Mouse (Mus musculus): Measurements from ENCODE around the gene Prune1. TPM values are rescaled to one million over a fixed set of nuclear protein-coding genes. Genes with fewer than 3 reads are reported as not detected.

Gene Prune1
- polyA plus RNA-seq (2012), result 2.8 and 3.0 TPM in 2 replicates

GRCm38 (mm10) chr3:95281216-95282126 lies at the start of gene Prune1, which contains the start of gene Mindy1:
Prune1 (minus strand) TSS chr3:95282076.
Mindy1 (plus strand) TSS chr3:95281345.

DNA sequence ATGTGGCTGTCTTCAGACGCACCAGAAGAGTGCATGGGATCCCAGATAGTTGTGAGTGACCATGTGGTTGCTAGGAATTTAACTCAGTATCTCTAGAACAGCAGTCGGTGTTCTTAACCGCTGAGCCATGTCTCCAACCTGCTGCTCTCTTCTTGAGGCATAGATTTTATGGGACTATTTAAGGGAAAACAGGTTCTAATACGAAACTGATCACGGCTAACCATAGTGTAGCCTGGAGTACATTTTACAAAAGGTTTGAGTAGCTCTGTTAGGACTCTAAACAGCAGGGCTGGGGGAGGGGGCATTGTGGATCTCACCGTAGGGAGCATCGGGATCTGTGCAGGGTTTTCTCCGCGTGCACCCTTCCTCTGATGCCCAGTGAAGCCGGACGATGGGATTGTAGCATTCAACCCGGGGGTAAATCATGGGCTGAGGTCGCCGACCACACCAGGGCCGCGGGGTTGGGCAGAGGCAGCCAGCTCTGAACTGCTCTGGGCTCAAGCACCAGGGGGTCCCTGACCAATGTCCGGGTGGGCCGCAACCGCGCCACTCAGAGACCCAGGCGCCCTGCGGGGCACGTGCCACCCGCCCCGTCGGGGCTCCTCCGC lies 32.7 kb upstream of the Prune1 start, which contains the start of gene Cers2:
Gene Cers2 (plus strand): TSS at position 306 of the 608 bp plus-strand sequence.

DNA sequence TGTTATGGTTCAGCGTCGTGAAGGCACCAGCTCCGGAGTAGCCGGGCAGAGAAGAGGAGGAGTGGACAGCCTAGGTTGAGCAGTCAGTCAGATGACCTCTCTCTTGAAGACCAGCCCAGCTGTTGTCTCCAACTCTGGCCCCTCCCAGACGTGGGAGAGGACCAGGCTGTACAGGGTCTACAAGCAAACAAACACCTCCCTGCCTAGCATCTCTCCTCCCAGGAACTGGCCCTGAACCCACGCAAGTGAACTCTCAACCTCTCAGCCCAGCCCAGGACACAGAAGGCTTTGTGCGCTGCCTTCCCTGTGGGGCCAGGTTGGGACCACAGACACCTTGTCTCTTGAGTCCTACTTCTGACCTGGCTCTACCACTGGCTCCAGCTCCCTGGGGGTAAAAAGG lies 25.2 kb upstream of the Prune1 start, which contains the start of gene Anxa9:
Gene Anxa9 (minus strand): TSS at position 77 of the 400 bp plus-strand sequence.

GRCm38 (mm10) chr3:95250783-95251424 lies 31.0 kb downstream of the Prune1 start, which contains the start of gene Bnipl:
Bnipl (minus strand) TSS chr3:95251193.

GRCm38 (mm10) chr3:95241498-95241897 lies 40.4 kb downstream of the Prune1 start, which contains the start of gene Gm128:
Gm128 (minus strand) TSS chr3:95241598.

DNA sequence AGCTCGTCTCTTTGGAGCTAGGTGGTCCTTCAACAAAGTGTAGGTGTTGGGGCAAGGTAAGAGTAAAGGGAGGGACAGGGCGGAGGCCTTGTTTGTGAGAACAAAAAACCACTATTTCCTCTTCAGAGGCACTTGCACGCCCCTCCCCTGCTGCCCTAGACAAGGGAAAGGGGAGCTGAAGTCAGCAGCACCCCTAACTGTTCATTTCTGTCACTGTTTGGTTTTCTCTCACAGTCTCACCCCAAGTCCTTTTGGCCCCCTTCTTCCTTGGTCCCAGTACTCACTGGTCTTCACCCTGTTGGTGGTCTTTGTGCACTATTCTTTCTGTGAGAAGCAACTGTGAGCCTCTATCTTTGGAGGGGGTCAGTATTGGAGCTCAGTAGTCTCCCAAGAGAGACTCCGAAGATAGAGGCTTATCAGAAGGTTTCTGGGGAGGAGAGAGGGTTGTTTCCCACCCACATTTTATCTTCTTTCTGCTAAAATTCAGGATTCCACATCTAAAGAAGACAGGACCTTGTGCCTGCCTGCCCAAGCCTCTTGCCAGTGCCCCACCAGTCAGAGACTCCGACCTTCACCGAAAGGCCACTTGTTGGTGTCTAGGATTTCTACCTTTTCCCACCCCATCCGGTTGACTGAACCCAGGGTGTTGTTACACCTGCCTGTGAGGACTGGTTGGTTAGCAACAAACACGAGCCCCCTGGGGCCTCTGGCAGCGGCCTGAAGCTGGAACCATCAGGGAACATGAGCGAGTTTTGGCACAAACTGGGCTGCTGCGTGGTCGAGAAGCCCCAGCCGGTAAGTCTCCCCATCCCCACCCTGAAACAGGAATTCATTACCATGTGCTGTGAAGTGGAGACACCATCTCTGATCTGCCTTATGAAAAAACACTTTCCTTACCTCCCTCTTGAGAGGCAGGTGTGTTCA lies 50.3 kb downstream of the Prune1 start, which contains the start of gene Mllt11:
Gene Mllt11 (minus strand): TSS at position 874 of the 924 bp plus-strand sequence.

DNA sequence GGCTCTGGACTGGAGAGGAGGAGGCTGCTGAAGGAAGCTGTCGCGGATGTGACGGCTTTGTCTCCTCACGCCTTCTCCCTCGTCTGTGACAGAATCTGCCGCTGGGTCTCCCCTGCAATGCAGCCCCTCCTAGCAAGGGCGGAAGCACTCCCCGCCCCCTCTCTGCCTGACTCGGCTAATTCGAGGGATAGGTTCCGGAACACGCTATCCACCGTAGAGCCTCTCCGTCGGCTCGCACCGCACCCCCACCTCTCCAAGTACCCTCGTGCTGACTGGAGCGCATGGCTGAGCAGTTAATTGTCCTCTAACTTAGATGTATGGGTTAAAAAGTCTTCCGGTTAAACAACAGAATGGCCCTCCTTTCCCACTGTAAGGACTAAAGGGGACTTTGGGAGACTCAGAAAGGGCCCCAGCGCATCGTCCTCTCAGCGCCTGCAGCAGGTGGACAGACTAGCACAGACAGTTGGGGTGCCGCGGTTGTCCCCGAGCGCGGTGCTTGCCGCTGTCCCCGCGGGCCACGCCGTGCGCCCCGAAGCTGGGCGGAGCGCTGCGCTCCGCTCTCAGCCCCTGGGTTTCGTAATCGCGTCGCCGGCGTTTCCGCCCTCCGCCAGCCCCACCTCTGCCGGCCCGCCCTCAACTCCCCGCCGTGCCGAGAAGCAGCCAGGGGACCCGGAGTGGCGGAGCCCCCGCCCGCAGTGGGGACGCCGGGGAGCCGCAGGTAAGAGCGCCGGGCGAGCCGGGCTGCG lies 53.6 kb downstream of the Prune1 start, which contains the start of gene Cdc42se1:
Gene Cdc42se1 (plus strand): TSS at position 585 of the 746 bp plus-strand sequence.

GRCm38 (mm10) chr3:95217255-95218134 lies 64.4 kb downstream of the Prune1 start, which contains the start of gene Gabpb2:
Gabpb2 (minus strand) TSS chr3:95217916.

Other genes with a start within 250 kb of the Prune1 start
- 95.3 and 114 TPM in 2 replicates for gene Psmd4, start 239.5 kb downstream of the Prune1 start, polyA plus RNA-seq (2012)
- 15.0 and 24.5 TPM in 2 replicates for gene Pip5k1a, start 175.1 kb downstream of the Prune1 start, polyA plus RNA-seq (2012)
- gene Vps72, start 171.1 kb downstream of the Prune1 start, polyA plus RNA-seq (2012), result 224 and 237 TPM in 2 replicates
- gene Tmod4, start 157.6 kb downstream of the Prune1 start, polyA plus RNA-seq (2012), result not detected in 2 replicates
- 6.1 and 9.0 TPM in 2 replicates for gene Scnm1, start 148.1 kb downstream of the Prune1 start, polyA plus RNA-seq (2012)
- gene Lysmd1, start 148.0 kb downstream of the Prune1 start, polyA plus RNA-seq (2012), result 3.8 and 4.7 TPM in 2 replicates
- 10.5 and 16.0 TPM in 2 replicates for gene Tnfaip8l2, start 139.7 kb downstream of the Prune1 start, polyA plus RNA-seq (2012)
- gene Sema6c, start 121.6 kb downstream of the Prune1 start, polyA plus RNA-seq (2012), result 6.5 and 7.1 TPM in 2 replicates
- 2.2 and 2.7 TPM in 2 replicates for gene Gabpb2, start 64.2 kb downstream of the Prune1 start, polyA plus RNA-seq (2012)
- 138 and 173 TPM in 2 replicates for gene Cdc42se1, start 53.3 kb downstream of the Prune1 start, polyA plus RNA-seq (2012)
- gene Mllt11, start 49.9 kb downstream of the Prune1 start, polyA plus RNA-seq (2012), result 3.4 and 4.4 TPM in 2 replicates
- gene Gm128, start 40.5 kb downstream of the Prune1 start, polyA plus RNA-seq (2012), result 3.4 TPM in 2 replicates
- 0.34 TPM in 1 of 2 replicates, not detected in the other for gene Bnipl, start 30.9 kb downstream of the Prune1 start, polyA plus RNA-seq (2012)
- gene Mindy1, start 731 bp downstream of the Prune1 start, polyA plus RNA-seq (2012), result 118 and 120 TPM in 2 replicates
- 2.0 and 2.2 TPM in 2 replicates for gene Anxa9, start 25.1 kb upstream of the Prune1 start, polyA plus RNA-seq (2012)
- gene Cers2, start 32.7 kb upstream of the Prune1 start, polyA plus RNA-seq (2012), result 352 and 417 TPM in 2 replicates
- gene Setdb1, start 75.1 kb upstream of the Prune1 start, polyA plus RNA-seq (2012), result 12.8 and 14.9 TPM in 2 replicates
- not detected in 2 replicates for gene 4930558C23Rik, start 120.8 kb upstream of the Prune1 start, polyA plus RNA-seq (2012)
- gene Arnt, start 152.3 kb upstream of the Prune1 start, polyA plus RNA-seq (2012), result 14.1 and 15.5 TPM in 2 replicates
- gene Ctsk, start 217.2 kb upstream of the Prune1 start, polyA plus RNA-seq (2012), result not detected in 2 replicates
- gene Ctss, start 244.7 kb upstream of the Prune1 start, polyA plus RNA-seq (2012), result 2.0 and 3.0 TPM in 2 replicates